Mouse (Mus musculus) forebrain, embryonic 13.5 days (tissue): Measurements from ENCODE around the gene Guf1. TPM values are rescaled to one million over a fixed set of nuclear protein-coding genes. Genes with fewer than 3 reads are reported as not detected.

ENCODE experiments used
- ATAC-seq: fragments of 200-750 bp; cut with Nextera tagmentation; 2 replicates; pipeline ENCODE4 v1.8.0; 2017
- H3K27ac ChIP-seq: fragments of 300-500 bp; sonication (generic); 2 replicates; pipeline ENCODE4 v1.5.1; 2015; ENCODE audit warnings: inconsistent platforms, mild to moderate bottlenecking, moderate library complexity
- H3K27me3 ChIP-seq: fragments of 300-500 bp; sonication (generic); 2 replicates; pipeline ENCODE4 v1.6.1; 2015; ENCODE audit warnings: mild to moderate bottlenecking, inconsistent platforms
- H3K36me3 ChIP-seq: fragments of 300-500 bp; sonication (generic); 2 replicates; pipeline ENCODE4 v1.6.1; 2015; ENCODE audit warnings: mild to moderate bottlenecking, inconsistent platforms; ENCODE audit not compliant: poor library complexity, severe bottlenecking
- H3K4me1 ChIP-seq: fragments of 300-500 bp; sonication (generic); 2 replicates; pipeline ENCODE4 v1.6.1; 2015; ENCODE audit warnings: inconsistent platforms
- H3K4me2 ChIP-seq: fragments of 300-500 bp; sonication (generic); 2 replicates; pipeline ENCODE4 v1.6.1; 2015; ENCODE audit warnings: inconsistent platforms, mild to moderate bottlenecking, moderate library complexity
- H3K4me3 ChIP-seq: fragments of 300-500 bp; sonication (generic); 2 replicates; pipeline ENCODE4 v1.5.1; 2015; ENCODE audit warnings: mild to moderate bottlenecking, inconsistent platforms
- H3K9ac ChIP-seq: fragments of 300-500 bp; sonication (generic); 2 replicates; pipeline ENCODE4 v1.6.1; 2015; ENCODE audit warnings: mild to moderate bottlenecking, inconsistent platforms
- H3K9me3 ChIP-seq: fragments of 300-500 bp; sonication (generic); replicated peaks from 2 replicates; pipeline ENCODE4 v1.6.1; 2016; ENCODE audit warnings: inconsistent platforms
- WGBS: fragments of 180-500 bp; shearing (Covaris S2); methylation state at CpG from one replicate; pipeline ENCODE4 v1.1.7; 2015; 5-methylcytosine and 5-hydroxymethylcytosine counted together
- polyA plus RNA-seq: library from polyadenylated mRNA; unstranded; fragments of >200 nt; fragmentation: Nextera tagmentation; extraction: Ambion mirVana; gene quantifications from 2 replicates; pipeline ENCODE4 v1.2.1, GENCODE M21; 2015

Guf1 gene
- polyA plus RNA-seq, 1 experiment from 2014 or later, result 48.9 TPM

DNA sequence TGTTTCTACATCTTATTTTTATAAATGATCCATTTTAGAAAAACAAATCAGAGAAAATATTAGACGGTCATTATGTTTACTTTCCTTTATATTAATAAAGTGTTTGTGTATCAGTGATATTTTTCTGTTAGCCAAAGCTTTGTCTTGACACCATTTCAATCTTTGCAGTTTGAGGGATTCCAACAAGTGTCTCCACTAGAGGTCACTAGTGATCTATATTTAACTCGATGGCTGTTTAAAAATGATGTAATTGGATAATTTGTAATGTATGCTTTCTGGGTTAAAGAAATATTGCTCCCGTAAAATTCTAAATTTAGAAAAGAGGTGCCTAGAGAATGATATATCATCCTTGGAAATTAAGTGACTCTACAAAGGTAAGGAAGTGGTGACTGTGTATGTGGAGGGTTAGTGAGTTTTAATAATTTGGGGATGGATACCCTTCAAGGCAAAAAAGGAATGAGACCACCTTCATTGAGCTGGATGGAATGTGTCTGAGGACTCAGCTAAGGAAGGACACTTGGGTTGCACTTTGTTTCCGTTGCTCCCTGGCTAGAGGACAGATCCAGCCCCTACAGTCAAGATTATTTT is 56.6 kb downstream of the Guf1 start:
- Histone ChIP-seq H3K4me3 (no peak overlapping the region), H3K4me1 (no peaks in the 10 kb centered on the region), H3K9ac (no peak overlapping the region), H3K4me2 (no peak overlapping the region), H3K27ac (no peak overlapping the region), H3K9me3 (no peaks in the 10 kb centered on the region), H3K27me3 (no peaks in the 10 kb centered on the region), H3K36me3 (no peaks in the 10 kb centered on the region)
- peak; percentile 45 for ATAC-seq
- 27% methylated on average over 4 of the region's 4 CpGs for WGBS

- H3K36me3 ChIP-seq, result no peaks in the 10 kb centered on the region
- H3K4me1 ChIP-seq, result no peaks in the 10 kb centered on the region
- WGBS, result 87% methylated on average over 1 of the region's 1 CpGs
- no peaks in the 10 kb centered on the region for H3K9me3 ChIP-seq
- H3K9ac ChIP-seq, result no peak overlapping the region
- H3K4me2 ChIP-seq, result no peak overlapping the region
- H3K4me3 ChIP-seq, result no peak overlapping the region
- H3K27me3 ChIP-seq, result no peaks in the 10 kb centered on the region
- H3K27ac ChIP-seq, result no peak overlapping the region
- no peak for ATAC-seq
These were observed 64.2 kb downstream of the Guf1 start for GRCm38 (mm10) chr5:69620899-69621298.

Other genes with a start within 250 kb of the Guf1 start
- 3.5 and 4.8 TPM in 2 replicates for gene Kctd8, start 215.2 kb upstream of the Guf1 start, polyA plus RNA-seq
- not detected in 2 replicates for gene Yipf7, start 14.3 kb upstream of the Guf1 start, polyA plus RNA-seq
- gene Gnpda2, start 35.4 kb downstream of the Guf1 start, polyA plus RNA-seq, result 36.5 and 37.2 TPM in 2 replicates